Mouse (Mus musculus) CH12.LX (cell line): Measurements from ENCODE around the gene Srp68. TPM values are rescaled to one million over a fixed set of nuclear protein-coding genes. Genes with fewer than 3 reads are reported as not detected.

Source experiments
- DNase-seq: peaks from one replicate; pipeline ENCODE4 v3.0.0-alpha.2; 2013; ENCODE audit errors: extremely low read depth
- H3K27ac ChIP-seq: 2 replicates; pipeline ENCODE4 v1.5.1; 2012; ENCODE audit warnings: low read depth, mild to moderate bottlenecking, control low read depth, moderate library complexity; ENCODE audit not compliant: insufficient read depth
- H3K27me3 ChIP-seq: replicated peaks from 2 replicates; pipeline ENCODE3; 2012; ENCODE audit warnings: inconsistent platforms
- H3K36me3 ChIP-seq, 2 experiments: replicated peaks in 1 of 2; 2 replicates each; pipeline versions ENCODE3 to v1.6.1; 2012; ENCODE audit warnings: inconsistent platforms in 1 of 2, low read length in 1 of 2, mild to moderate bottlenecking in 1 of 2, mixed read lengths in 1 of 2, moderate library complexity in 1 of 2; ENCODE audit not compliant: control insufficient read depth in 1 of 2, insufficient read depth in 1 of 2
- H3K4me1 ChIP-seq, 2 experiments: 2 replicates each; pipeline ENCODE4 v1.6.1; 2012; ENCODE audit warnings: inconsistent platforms in 1 of 2, moderate library complexity in 1 of 2; ENCODE audit not compliant: insufficient read depth in 2 of 2, control insufficient read depth in 1 of 2
- H3K4me2 ChIP-seq: 2 replicates; pipeline ENCODE4 v1.6.1; 2012; ENCODE audit warnings: low read depth, mild to moderate bottlenecking, control low read depth; ENCODE audit not compliant: poor library complexity, insufficient read depth, severe bottlenecking
- H3K4me3 ChIP-seq, 3 experiments: fragments of 150-350 bp in 1 of 3; sonication (generic) in 1 of 3; replicated peaks in 1 of 3; 2 replicates each; pipeline versions ENCODE3 to v1.5.1; 2011 to 2012; ENCODE audit warnings: low read depth in 2 of 3, low read length in 2 of 3, mild to moderate bottlenecking in 2 of 3, moderate library complexity in 2 of 3, control low read depth in 1 of 3, improper control_type of control experiment in 1 of 3, inconsistent platforms in 1 of 3, mixed read lengths in 1 of 3; ENCODE audit not compliant: poor library complexity in 1 of 3
- H3K79me2 ChIP-seq: replicated peaks from 2 replicates; pipeline ENCODE4 v1.6.1; 2012; ENCODE audit warnings: mild to moderate bottlenecking, moderate library complexity; ENCODE audit not compliant: control insufficient read depth, poor library complexity, insufficient read depth, severe bottlenecking; ENCODE audit errors: extremely low read depth
- H3K9ac ChIP-seq: 2 replicates; pipeline ENCODE4 v1.6.1; 2012; ENCODE audit warnings: low read depth, mild to moderate bottlenecking, control low read depth, moderate library complexity; ENCODE audit not compliant: insufficient read depth
- H3K9me3 ChIP-seq: replicated peaks from 2 replicates; pipeline ENCODE3; 2012; ENCODE audit warnings: low read length, inconsistent platforms, mixed read lengths
- BHLHE40 ChIP-seq: IDR thresholded peaks from 2 replicates; pipeline ENCODE4 v1.6.1; 2011; ENCODE audit warnings: mild to moderate bottlenecking, low read depth, low read length, improper control_type of control experiment
- CHD1 ChIP-seq: IDR thresholded peaks from 2 replicates; pipeline ENCODE4 v1.6.1; 2012; ENCODE audit warnings: low read depth, low read length, improper control_type of control experiment, inconsistent platforms
- ELF1 ChIP-seq: IDR thresholded peaks from 2 replicates; pipeline ENCODE4 v1.6.1; 2014; ENCODE audit warnings: low read depth, mild to moderate bottlenecking, inconsistent platforms, low read length, improper control_type of control experiment
- EP300 ChIP-seq: IDR thresholded peaks from 2 replicates; pipeline ENCODE4 v1.6.1; 2011; ENCODE audit warnings: low read length, improper control_type of control experiment
- ETS1 ChIP-seq: conservative IDR thresholded peaks from 2 replicates; pipeline ENCODE4 v1.6.1; 2012; ENCODE audit warnings: low read depth, mild to moderate bottlenecking, inconsistent platforms, low read length, improper control_type of control experiment, moderate library complexity
- JUN ChIP-seq: IDR thresholded peaks from 2 replicates; pipeline ENCODE4 v1.6.1; 2011; ENCODE audit warnings: low read depth, mild to moderate bottlenecking, low read length, improper control_type of control experiment, moderate library complexity; ENCODE audit not compliant: insufficient read depth
- KAT2A ChIP-seq: IDR thresholded peaks from 2 replicates; pipeline ENCODE4 v1.6.1; 2012; ENCODE audit warnings: low read length, improper control_type of control experiment, inconsistent platforms; ENCODE audit not compliant: insufficient replicate concordance
- MAFK ChIP-seq: IDR thresholded peaks from 2 replicates; pipeline ENCODE4 v1.6.1; 2011; ENCODE audit warnings: low read length, improper control_type of control experiment; ENCODE audit not compliant: insufficient replicate concordance
- MAX ChIP-seq: IDR thresholded peaks from 2 replicates; pipeline ENCODE4 v1.6.1; 2011; ENCODE audit warnings: low read length, improper control_type of control experiment
- MEF2A ChIP-seq: IDR thresholded peaks from 2 replicates; pipeline ENCODE4 v1.6.1; 2014; ENCODE audit warnings: low read depth, mild to moderate bottlenecking, inconsistent platforms, low read length, improper control_type of control experiment, borderline replicate concordance
- MYC ChIP-seq: IDR thresholded peaks from 2 replicates; pipeline ENCODE4 v1.6.1; 2011; ENCODE audit warnings: low read depth, mild to moderate bottlenecking, improper control_type of control experiment, low read length
- RAD21 ChIP-seq: IDR thresholded peaks from 2 replicates; pipeline ENCODE4 v1.6.1; 2011; ENCODE audit warnings: low read depth, mild to moderate bottlenecking, low read length, improper control_type of control experiment, moderate library complexity
- SIN3A ChIP-seq: IDR thresholded peaks from 2 replicates; pipeline ENCODE4 v1.6.1; 2012; ENCODE audit warnings: low read length, improper control_type of control experiment, inconsistent platforms
- TBP ChIP-seq: conservative IDR thresholded peaks from 2 replicates; pipeline ENCODE4 v1.6.1; 2011; ENCODE audit warnings: low read depth, low read length, improper control_type of control experiment
- TCF12 ChIP-seq: IDR thresholded peaks from 2 replicates; pipeline ENCODE4 v1.6.1; 2014; ENCODE audit warnings: low read depth, mild to moderate bottlenecking, inconsistent platforms, low read length, improper control_type of control experiment
- UBTF ChIP-seq: IDR thresholded peaks from 2 replicates; pipeline ENCODE4 v1.6.1; 2012; ENCODE audit warnings: low read depth, mild to moderate bottlenecking, inconsistent platforms, low read length, improper control_type of control experiment, moderate library complexity
- ZC3H11A ChIP-seq: IDR thresholded peaks from 2 replicates; pipeline ENCODE4 v1.6.1; 2012; ENCODE audit warnings: low read depth, mild to moderate bottlenecking, inconsistent platforms, low read length, improper control_type of control experiment
- ZMIZ1 ChIP-seq: IDR thresholded peaks from 2 replicates; pipeline ENCODE4 v1.6.1; 2012; ENCODE audit warnings: low read depth, mild to moderate bottlenecking, inconsistent platforms, low read length, improper control_type of control experiment
- dilution Hi-C: fragments of 300-500 bp; cut with MboI; formaldehyde crosslinking; loops from 2 replicates; pipeline ENCODE4 v1.14.3; 2020; ENCODE audit warnings: low sequenced_read_pairs; ENCODE audit not compliant: extremely low pct_unique_long_range_greater_than_20kb, extremely low pct_ligation_motif_present
- in situ Hi-C: fragments of 300-500 bp; cut with MboI; formaldehyde crosslinking; loops from 3 replicates; pipeline ENCODE4 v1.14.3; 2019; ENCODE audit warnings: low sequenced_read_pairs, low pct_ligation_motif_present, low pct_unique_long_range_greater_than_20kb, mixed read lengths
- polyA plus RNA-seq: library from polyadenylated mRNA; unstranded; fragments of >175 nt; gene quantifications from 2 replicates; pipeline ENCODE4 v1.2.1, GENCODE M21; 2012; ENCODE audit warnings: low read depth; ENCODE audit not compliant: insufficient read length
- total RNA-seq, 2 experiments: library from RNA; depleted of rRNA; stranded (reverse); fragments of 300-350 nt in 1 of 2; fragments of >200 nt in 1 of 2; gene quantifications; 2 replicates each; pipeline ENCODE4 v1.2.3; 2012 to 2014

Srp68 gene
- total and polyA plus RNA-seq, 3 experiments, result 53.2 to 184 (median 74.7) TPM

- dilution Hi-C loops (no loop called here), in situ Hi-C loops (no loop called here)
- Histone ChIP-seq H3K4me3 (no peak overlapping the region), H3K27me3 (no peaks in the 10 kb centered on the region), H3K9ac (no peak overlapping the region), H3K36me3 (peaks cover 39 to 66% of the 10 kb centered on the region in 2 experiments), H3K4me1 (peaks cover 15 to 92% of the 10 kb centered on the region in 2 experiments), H3K9me3 (peaks cover 8% of the 10 kb centered on the region), H3K79me2 (no peaks in the 10 kb centered on the region), H3K27ac (no peak overlapping the region)
- no peak for DNase-seq
- TF ChIP-seq ZMIZ1 (no peak), ZC3H11A (no peak), UBTF (no peak), TBP (no peak), KAT2A (no peak), ELF1 (no peak), JUN (no peak), SIN3A (no peak), CHD1 (no peak), BHLHE40 (no peak)
- TF ChIP-seq, all 38 proteins: peak for 0
- H3K4me2 ChIP-seq, result no peak overlapping the region
Measured at GRCm38 (mm10) chr11:116287351-116287750, 13.3 kb upstream of the Srp68 start.

- TF ChIP-seq SIN3A (no peak), MAFK (no peak)
- Histone ChIP-seq H3K27ac (no peak overlapping the region), H3K9ac (no peak overlapping the region), H3K27me3 (no peaks in the 10 kb centered on the region), H3K9me3 (peaks cover 16% of the 10 kb centered on the region), H3K4me2 (no peak overlapping the region), H3K4me3 (no peak overlapping the region), H3K79me2 (no peaks in the 10 kb centered on the region), H3K36me3 (peaks cover 31 to 59% of the 10 kb centered on the region in 2 experiments), H3K4me1 (peaks cover 15 to 78% of the 10 kb centered on the region in 2 experiments)
- dilution Hi-C loops (no loop called here), in situ Hi-C loops (no loop called here)
- DNase-seq, result no peak
Measured at GRCm38 (mm10) chr11:116285770-116286191, 11.8 kb upstream of the Srp68 start.

GRCm38 (mm10) chr11:116283982-116284381, 10.0 kb upstream of the Srp68 start:
- H3K79me2 ChIP-seq, result no peaks in the 10 kb centered on the region
- peaks cover 17 to 41% of the 10 kb centered on the region in 2 experiments for H3K36me3 ChIP-seq
- dilution Hi-C loops (no loop called here), in situ Hi-C loops (no loop called here)
- H3K27me3 ChIP-seq, result no peaks in the 10 kb centered on the region
- DNase-seq, result peak; percentile 79
- no peak overlapping the region for H3K27ac ChIP-seq
- H3K4me3 ChIP-seq, result no peak overlapping the region
- peaks cover 15 to 60% of the 10 kb centered on the region in 2 experiments for H3K4me1 ChIP-seq
- TF ChIP-seq ELF1 (0 out of 2 replicates have a peak, but pooled peaks have one; percentile 29), TCF12 (peak; percentile 44; the same call in 1 of the 2 replicates), MYC (peak; percentile 54; the same call in 1 of the 2 replicates), MAX (peak; percentile 76), RAD21 (no peak), EP300 (peak; percentile 58), ETS1 (peak; percentile 69), MEF2A (no peak), BHLHE40 (peak; percentile 83)
- no peak overlapping the region for H3K9ac ChIP-seq
- no peak overlapping the region for H3K4me2 ChIP-seq
- peaks cover 16% of the 10 kb centered on the region for H3K9me3 ChIP-seq
